Mouse (Mus musculus): ENCODE measurements around the gene Dchs1.

Gene Dchs1

DNA sequence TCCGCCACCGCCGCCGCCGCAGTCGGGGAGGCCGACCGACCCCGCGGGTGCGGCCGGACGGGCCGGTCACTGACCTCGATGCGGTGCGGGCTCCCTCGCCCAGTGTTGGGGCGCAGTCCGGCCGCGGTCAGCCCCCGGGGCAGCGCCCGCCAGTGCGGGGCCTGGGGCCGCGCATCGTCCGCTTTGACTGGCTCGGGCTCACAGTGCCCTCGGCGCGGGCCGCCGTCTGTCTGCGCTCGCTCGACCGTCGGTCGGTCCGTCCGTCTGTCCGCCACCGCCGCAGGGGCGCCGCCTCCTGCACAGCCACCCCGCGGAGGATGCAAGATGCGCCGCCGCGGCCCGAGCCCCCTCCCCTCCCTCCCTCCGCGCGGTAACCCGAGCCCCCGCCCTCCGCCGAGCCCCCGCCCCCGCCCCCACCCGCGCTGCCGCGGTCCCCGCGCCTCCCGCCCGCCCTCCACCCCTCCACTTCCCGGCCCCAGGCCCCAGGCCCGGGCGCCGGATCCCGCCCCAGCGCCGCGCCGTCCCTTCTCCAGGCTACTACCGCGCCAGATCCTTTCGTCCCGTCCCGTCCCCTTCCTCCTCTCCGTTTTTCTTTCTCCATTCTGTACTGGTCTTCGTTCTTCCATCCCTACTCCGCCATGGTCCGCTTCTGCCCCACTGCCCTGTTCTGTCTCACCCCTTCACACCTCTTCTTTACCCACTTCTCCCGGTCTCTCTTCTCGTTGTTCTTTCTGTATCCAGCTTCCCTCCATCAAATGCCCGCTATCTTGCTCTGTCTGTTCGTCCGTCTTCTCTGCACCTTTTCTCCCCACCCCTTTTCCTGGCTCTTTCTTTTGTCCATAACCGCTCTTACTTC is at the start of gene Dchs1:
Dchs1 (minus strand) TSS at position 370 of the 856 bp plus-strand sequence.
- DNase-seq = peak in 1 of 2 experiments; percentile 10

DNA sequence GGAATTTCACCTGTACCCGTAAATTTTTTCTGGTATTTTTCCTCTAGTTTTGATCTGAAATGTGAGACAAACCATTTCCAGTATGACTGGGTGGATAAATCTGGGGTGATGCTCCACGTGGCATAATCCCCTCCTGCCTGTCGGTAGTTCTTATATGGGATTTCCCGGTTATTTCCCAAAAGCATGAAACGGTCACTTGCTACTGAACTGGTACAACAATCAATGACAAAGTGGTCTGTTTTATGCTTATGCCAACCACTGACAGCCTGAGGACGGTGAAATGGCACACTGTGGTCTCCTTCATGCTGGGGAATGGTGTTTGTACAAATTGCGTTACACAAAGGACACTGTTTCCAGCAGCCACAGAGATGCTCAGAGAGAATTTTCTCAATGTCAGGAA is 36.8 kb upstream of the Dchs1 start:
- no peak for DNase-seq

DNA sequence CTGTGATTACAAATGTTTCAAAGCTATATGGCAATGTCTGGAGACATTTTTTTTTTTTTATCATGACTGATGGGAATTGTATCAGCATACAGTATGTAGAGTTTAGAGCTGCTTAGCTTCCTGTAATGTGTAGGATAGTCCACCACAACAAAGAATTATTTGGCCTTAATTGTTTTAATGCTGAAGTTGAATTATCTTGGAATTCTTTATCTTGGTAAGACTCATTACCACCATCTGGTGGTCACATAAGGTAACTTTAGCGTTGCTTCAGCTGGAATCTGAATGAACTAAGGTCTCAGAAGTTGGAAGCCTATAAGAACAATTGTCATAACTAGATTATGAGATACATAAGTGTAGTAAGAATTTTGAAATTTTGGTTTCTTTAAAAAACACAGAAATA is 31.0 kb upstream of the Dchs1 start:
- no peak for DNase-seq

DNA sequence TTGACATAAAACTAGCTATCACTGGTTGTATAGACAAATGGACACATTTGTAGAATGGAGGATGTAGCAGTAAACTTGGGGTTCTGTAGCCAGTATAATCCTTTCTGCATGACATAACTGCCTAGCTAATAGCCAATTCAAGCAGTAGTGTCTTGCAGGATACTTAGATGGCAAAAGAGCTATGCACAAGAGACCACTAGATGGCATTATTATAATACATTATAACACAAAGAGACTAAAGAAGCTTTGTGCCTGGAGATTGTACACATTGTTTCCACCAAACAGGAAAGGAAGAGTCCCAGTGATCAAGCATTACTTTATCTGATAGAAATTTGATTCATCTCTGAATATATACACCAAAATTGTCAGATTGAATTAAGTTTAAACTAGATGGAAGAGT is 29.3 kb upstream of the Dchs1 start:
- no peak for DNase-seq

DNA sequence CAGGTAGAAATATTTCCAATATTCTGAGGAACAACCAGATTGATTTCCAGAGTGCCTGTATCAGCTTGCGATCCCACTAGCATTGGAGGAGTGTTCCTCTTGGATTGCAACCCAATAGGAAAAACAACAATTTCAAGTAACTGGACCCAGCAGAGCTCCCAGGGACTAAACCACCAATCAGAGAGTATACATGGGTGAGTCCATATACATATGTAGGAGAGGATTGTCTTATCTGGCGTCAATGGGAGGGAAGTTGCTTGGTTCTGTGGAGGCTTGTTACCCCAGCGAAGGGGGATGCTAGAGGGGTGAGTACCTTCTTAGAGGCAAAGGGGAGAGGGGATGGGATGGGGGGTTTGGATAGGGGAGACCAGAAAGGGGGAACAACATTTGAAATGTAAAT is 25.9 kb upstream of the Dchs1 start:
- no peak for DNase-seq

DNA sequence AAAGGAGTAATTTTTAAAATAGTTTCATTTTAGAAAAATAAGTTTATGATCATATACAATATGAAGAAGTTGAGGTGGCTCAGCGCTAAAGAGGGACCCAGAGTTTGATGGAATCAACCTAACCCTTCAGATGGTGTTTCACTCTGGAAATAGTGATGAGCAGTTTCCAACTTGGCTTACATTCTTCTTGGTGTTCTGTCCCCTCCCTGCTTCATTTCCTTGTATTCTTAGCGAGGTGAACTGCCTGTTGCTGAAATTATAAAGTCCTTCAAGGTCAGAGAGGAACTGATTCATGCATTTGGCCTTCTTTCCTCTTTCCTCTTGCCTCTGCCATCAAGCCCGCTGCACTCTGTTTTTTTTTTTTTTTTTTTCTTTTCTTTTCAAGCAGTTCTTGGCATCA is 25.1 kb upstream of the Dchs1 start:
- no peak for DNase-seq

DNA sequence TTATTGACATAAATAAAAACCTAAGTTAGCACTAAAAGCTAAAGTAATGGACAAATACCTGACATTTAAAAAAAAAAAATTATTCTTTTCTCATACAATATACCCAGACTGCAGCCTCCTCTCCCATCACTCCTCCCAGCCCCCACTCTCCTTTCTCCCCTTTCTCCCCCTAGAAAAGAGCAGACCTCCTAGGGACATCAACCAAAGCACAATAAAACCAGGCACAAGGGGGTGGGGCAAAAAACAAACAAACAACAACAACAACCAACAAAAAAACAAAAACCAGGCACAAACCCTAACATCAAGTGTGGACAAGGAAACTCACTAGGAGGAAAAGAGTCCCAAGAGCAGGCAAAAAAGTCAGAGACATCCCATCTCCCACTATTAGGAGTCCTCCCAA is 24.1 kb upstream of the Dchs1 start:
- DNase-seq = no peak

DNA sequence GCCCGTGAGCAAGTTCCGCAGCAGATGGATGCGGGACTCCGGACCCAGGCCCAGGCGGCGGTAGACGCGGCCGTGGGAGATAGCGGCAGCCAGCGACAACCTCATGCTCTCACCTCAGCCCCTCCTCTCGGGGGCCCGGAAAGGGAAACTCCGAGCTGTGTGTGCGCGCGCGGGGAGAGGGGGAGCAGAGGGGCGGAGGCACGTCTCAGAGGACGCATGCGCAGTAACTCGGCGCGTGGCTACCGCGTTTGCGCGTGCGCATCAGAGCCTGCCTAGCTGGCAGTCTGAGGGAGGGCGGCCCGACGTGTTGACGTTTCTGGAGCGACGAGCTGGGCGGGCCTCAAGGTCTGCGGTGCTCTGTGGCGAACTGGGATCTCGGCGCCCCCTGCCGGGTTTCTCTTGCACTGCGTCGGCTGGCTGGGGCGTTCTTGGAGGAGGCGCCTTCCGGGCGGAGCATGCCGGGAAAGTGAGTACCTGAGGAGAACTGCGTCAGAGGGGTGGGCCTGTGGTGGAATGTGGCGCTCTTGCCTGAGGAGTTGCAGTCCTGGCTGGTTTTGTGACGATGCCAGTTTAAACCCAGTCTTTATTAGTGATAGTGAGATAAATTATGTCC is 23.5 kb upstream of the Dchs1 start, which contains the start of gene Mrpl17:
Mrpl17 (minus strand) TSS at position 223 of the 613 bp plus-strand sequence.
- peak; percentile 100 for DNase-seq

DNA sequence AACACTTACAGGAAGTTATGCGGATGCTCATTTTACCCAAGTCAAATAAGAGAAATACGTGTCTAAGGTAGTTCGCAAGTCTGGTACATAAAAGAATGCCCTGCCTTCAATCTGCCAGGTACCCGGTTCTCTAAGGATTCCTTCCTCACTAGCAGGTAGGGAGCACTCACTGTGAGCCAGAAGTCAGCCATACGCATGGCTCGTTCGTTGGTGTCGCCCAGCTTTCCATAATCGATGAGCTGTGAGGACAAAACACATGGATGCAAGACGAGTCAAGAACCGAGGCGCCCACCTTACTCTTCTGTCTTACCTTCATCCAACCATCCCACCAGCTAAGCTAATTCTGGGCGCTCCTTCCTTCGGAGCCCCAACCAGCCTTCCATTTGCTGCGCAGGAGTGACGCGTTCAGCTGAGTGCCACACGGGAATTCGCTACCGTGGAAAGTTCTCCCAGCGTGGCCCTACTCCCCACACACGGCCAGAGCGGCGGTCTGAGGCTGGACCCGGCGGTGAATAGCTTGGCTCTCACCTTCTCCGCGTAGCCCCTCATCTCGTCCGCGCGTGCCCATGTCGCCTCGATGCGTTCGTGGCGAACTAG is 22.9 kb upstream of the Dchs1 start:
- DNase-seq = no peak

DNA sequence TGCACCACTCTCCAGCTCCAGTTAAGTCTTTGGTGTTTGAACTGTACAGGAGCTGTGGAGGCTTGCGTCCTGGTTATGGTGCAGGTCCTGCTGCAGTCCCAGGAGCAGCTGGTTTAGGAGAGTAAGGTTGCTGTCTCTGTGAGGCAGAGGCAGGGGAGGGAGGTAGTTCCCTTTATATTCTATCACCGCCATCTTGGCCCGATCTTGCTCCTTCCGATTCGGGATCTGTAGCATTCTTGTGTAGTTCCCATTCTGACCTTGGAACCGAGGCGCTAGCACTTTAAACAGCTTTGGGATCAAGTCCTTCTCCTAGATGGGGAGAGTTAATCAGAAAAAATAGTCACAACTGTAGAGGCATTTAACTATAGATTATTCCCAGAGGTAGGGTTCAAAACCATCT is 22.4 kb upstream of the Dchs1 start:
- no peak for DNase-seq

DNA sequence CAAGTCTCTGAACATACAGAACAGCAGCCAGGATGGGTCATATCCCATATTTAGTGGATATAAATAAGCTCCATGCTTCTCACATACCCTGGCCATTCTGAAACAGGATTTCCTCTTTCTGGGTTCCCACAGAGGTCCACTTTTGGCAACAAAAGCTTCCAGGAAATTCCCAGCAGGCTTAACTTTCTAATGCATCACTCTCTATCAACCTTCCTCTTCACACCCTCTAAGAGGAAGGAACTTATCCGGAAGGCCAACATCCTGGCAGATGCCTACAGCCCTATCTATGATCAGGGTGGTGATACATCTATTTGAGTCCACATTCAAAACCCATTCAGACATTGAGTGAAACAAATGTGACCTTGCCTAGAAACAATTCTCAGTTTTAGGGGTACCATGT is 20.9 kb upstream of the Dchs1 start:
- DNase-seq = no peak

DNA sequence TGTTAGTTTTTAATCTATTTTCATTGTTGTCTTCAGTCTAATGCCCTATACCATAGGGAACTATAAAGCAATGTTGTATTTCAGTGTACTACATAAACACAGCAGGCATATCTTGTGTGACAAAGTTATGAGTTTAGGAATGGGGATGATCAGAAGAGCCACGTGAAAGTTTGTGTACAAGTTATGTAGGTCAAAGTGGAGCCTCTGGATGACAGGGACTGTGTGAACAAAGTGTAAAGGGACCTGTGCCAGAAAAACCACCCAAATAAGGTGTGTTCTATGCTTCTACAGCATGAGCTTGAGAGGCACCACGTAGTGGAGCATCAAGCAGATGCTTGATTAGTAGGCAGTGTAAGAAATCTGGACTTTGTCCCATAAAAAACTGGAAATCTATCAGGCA is 19.3 kb upstream of the Dchs1 start:
- no peak for DNase-seq

DNA sequence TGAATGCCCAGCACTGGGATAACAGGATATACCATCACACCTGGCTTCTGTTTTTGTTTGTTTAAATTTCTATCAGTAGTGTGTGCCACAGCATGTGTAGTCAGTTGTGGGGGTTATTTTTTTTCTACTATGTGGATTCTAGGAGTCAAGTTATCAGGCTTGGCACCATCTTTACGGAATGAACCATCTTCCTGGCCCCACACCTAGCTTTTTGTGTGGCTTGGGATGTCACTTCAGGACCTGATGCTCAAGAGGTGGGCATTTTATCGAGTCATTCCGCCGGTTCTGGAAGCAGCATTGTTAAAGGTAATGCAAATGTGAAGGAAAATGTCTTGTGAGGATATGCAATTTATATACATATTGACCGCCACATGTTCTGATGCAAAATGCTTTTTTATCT is 18.7 kb upstream of the Dchs1 start:
- no peak for DNase-seq

DNA sequence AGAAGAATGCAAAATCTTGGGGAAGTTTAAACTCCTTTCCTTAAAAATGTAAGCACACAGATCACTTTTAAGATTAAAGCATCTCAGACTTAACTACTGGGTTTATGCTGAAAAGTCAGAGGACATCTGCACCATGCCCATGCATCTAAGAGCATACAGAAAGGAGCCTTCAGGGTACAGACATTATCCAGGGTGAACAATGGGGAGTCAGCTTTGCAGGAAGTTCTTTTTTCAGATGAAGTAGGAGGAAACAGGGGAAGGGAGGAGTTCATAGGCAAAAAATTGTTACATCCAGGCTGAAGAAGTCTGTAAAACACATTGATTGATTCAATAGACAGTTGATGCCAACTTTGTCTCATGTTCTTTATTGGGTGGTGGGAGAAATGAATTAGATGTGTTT is 16.0 kb upstream of the Dchs1 start:
- no peak for DNase-seq

DNA sequence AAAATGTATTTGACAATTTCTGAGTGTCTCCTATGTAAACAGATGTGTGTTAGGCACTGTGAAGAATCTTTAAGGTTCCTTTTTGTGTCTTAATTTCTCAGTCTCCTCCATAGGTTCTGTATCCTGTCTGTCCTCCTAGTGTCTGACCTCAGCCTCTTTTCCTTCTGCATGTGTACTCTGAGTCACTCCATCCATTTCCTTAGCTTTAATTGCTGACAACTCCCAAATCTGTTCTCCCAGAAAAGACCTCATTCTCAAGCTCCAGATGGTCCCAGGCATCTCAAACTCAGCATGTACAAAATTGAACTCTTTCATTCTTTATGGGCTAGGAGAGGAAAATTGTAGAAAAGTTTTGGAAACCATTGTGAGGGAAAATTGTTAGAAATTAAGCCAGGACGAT is 15.3 kb upstream of the Dchs1 start:
- DNase-seq = no peak

DNA sequence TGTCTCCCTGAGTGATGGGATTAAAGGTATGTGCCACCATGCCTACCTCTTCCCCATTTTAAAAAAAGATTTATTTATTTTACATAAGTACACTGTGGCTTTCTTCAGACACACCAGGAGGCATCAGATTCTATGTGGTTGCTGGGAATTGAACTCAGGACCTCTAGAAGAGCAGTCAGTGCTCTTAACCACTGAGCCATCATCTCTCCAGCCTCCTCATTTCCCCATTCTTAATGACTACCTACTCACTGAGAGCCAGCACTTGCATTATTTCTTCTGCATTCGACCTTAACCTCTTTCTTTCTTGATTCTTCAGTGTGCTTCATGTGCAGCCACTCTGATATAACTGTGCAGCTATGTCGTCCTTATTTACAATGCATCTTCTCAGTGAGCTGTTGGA is 14.9 kb upstream of the Dchs1 start:
- no peak for DNase-seq

DNA sequence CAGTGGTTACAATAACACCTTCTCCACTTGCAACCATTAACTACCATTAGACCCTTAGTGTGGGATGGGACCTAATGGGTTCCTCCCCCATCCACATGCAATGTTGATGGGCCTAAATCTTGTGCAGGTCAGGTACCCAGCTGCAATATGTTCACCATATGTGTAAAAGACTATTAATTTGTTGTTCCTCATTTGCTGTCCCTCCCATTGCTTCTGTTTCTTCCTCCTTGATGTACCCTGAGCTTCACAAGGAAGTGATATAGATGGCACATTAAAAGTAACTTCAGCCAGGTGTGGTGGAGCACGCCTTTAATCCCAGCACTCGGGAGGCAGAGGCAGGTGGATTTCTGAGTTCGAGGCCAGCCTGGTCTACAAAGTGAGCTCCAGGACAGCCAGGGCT is 9.5 kb upstream of the Dchs1 start:
- no peak for DNase-seq

DNA sequence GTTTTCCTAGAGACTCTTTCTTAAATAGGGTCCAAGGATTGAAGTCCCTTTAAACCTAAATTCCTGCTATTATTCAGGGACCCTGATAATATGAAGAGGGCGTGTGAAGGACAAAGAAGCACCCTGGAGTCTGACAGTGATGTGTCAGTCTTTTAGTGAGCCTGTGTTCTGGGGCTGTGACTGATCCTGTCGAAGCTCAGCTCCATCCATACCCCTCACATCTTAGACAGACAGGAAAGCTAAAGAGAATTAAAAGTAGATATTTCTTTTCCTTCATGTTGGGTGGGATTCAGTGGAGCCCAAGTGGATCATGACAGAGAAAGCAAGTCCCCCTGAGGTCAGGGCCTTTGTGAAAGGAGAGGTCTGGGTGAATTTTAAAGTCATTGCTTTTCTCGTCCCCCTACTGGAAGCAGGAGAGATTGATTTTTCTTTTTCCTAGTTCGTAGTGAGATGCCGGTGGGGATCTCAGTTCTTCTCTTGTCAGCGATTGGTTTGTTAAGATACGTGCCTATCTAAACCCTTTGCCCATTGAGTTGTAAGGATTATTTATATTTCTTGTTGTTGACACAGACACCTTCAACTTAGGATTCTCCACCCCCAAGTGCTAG is 8.4 kb upstream of the Dchs1 start:
- DNase-seq = peak in 1 of 2 experiments; percentile 15

DNA sequence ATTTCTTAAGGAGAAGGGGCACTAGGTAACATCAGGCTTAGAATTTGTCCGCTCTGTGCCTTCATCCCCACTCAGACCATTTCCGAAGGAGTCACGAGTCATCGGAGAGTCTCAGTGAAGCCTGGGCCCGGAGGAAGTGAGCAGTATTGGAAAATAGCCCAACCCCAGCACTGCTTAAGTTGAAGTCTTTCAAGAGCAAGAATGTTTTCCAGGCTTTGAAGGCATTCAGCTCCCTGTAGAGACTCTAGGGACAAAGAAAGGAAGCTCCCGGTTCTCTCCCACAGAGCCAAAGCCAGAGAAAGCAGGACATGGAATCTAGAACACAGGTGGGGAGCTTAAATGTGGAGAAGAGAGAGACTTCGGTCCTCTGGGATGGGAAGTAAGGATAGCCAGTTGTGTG is 6.2 kb upstream of the Dchs1 start:
- no peak for DNase-seq

DNA sequence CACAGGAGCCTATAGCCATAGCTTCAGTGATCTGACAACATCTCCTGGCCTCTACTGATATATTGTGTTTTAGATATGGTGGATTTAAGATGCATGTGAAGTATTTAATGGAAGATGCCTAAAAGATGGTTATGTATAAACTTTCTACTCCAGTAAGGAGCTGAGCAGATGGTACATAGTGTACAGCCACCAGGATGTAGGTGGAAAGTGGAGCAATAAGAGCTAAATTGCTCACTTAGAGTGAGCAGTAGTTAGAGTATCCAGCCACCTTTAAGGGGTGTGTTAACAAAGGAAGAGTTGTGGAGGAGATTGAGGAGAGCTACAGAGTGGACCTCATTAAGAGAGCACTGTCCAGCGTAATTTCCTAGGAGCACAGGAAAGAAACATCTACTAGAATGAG is 3.7 kb upstream of the Dchs1 start:
- DNase-seq = no peak

DNA sequence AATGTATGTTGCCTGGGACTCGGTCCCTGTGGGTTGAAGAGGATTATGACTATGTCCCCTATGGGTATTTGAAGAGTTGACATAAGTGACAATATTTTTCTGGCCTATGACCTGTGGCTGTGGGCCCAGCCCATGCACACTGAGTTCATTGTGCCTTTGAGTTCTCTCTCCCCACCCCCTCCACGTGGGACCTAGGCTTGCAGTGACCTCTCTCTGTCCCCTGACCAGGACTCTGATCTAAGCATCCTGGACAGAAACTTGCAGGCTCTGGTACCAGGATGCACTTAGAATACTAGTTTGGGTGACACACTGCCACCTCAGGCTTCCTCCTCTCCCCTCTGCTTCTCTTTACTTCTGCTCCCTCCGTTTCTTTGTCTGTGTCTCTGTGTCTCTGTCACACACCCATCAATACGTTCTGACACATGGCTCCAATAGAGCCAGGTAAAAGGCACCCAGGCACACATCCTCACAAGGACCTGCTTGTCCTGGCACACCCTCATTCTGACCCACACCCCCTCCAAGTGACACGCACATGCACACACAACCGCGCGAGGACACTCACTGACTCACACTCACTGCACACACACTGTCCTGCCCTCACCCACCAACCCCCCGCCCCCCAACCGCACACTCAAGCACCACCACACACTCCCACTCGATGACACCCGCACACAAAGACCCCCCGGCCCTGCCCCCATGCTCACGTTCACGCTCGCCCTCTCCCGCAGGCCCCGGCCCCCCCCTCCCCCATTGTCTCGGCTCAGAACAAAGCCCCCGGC is 759 bp downstream of the Dchs1 start:
- DNase-seq = no peak

DNA sequence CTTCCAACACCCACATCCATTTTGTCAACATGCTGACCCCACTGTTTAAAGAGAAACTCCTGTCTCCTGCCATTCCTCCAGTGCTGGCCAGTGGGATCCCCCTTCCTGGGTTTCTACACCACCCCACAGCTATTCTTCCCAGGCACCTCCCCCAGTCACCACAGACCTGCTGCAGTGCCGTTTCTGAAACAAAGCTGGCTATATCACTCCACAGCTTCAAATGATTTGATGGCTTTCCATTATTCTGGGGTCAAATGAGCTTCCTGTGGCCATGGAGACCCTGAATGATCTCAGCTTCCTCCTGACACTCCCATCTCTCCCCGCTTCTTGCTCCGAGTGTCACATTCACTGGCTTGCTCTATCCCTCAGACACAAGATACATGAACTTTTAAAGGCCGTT is 2.9 kb downstream of the Dchs1 start:
- DNase-seq = no peak

DNA sequence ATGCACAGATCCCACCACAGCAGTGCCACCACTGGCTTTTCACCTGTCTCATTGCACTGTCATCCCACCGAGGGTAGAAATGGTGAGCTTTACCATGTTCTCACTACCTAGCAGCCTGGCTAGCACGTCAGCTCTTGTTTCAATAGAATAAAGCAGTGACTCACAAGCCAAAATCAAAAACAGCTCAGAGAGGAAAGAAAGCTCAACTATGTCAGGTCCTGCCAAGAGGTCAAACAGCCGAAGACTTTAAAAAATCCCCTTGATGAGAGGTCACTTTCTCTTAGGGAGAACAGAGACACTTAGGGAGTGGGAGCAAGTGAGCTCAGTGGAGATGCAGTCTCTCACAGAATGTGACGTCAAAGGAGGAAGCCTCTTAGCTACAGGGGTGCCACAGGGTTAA is 3.6 kb downstream of the Dchs1 start:
- DNase-seq = no peak

All from B cell, adult 2 months (primary cell).